Mouse (Mus musculus) kidney, postnatal 10 days (tissue): ENCODE measurements around the gene Vmn2r46.
"Not testable (repeated sequence)": the region's sequence is repeated elsewhere in the genome, so short reads cannot be mapped to it uniquely, and the experiment has no call there.

Experiments
- DNase-seq: peaks from one replicate; pipeline ENCODE4 v3.0.0; 2021; ENCODE audit warnings: mixed read lengths

Vmn2r46 gene

GRCm38 (mm10) chr7:9770471-9770870, at the start of gene Vmn2r46:
TSS of gene Vmn2r46 (minus strand) at chr7:9770571.
- not testable (repeated sequence) for DNase-seq
